In genomic region chr5:123487659-123488395, GRCm38 (mm10) we compare ENCODE assay signal across 29 mouse cellular contexts. TPM values are rescaled to one million over a fixed set of nuclear protein-coding genes. Genes with fewer than 3 reads are reported as not detected.
"Had no signal": no experiment of that assay in that cellular context is flagged by ENCODE, and none has a peak within 500 bp of the region (broad histone marks: within the 10 kb centered on the region; RNA-seq: fewer than 3 reads in every experiment).

No protein-coding gene starts in this region.

- H3K4me3 ChIP-seq: kidney, embryonic 15.5 days; limb, embryonic 10.5 days; limb, embryonic 13.5 days; liver, embryonic 12.5 days; liver, embryonic 15.5 days; megakaryocyte, embryonic 14.5 days; midbrain, embryonic 10.5 days; neural tube, embryonic 12.5 days; neural tube, embryonic 15.5 days; stomach, embryonic 15.5 days had no signal

- ATAC-seq: liver, embryonic 12.5 days had no signal

- DNase-seq: kidney, adult 11 months; kidney, adult 8-10 months; kidney, postnatal 10 days; kidney, postnatal 4 days; layer of hippocampus, adult 9-11 months; liver; lung, adult 2 months; lung, postnatal 14 days; lung, postnatal 4 days; midbrain, embryonic 14.5 days; right cerebral cortex, adult 18-20 months; right cerebral cortex, postnatal 14 days; right cerebral cortex, postnatal 4 days; thymus, postnatal 25 days had no signal

- H3K9ac ChIP-seq: kidney, embryonic 15.5 days; limb, embryonic 13.5 days; liver, embryonic 12.5 days; liver, embryonic 15.5 days; neural tube, embryonic 12.5 days; neural tube, embryonic 15.5 days; stomach, embryonic 15.5 days had no signal

- H3K27ac ChIP-seq: kidney, embryonic 15.5 days; limb, embryonic 10.5 days; limb, embryonic 13.5 days; liver, embryonic 12.5 days; liver, embryonic 15.5 days; midbrain, embryonic 10.5 days; neural tube, embryonic 12.5 days; neural tube, embryonic 15.5 days; stomach, embryonic 15.5 days had no signal

- H3K9me3 ChIP-seq: kidney, embryonic 15.5 days; limb, embryonic 10.5 days; limb, embryonic 13.5 days; liver, embryonic 12.5 days; liver, embryonic 15.5 days; megakaryocyte, embryonic 14.5 days; midbrain, embryonic 10.5 days; neural tube, embryonic 12.5 days; neural tube, embryonic 15.5 days; stomach, embryonic 15.5 days had no signal

- H3K4me1 ChIP-seq: liver, embryonic 15.5 days had no signal

- H3K27me3 ChIP-seq: limb, embryonic 13.5 days; neural tube, embryonic 12.5 days; stomach, embryonic 15.5 days had no signal

- H3K36me3 ChIP-seq: kidney, embryonic 15.5 days; limb, embryonic 10.5 days; limb, embryonic 13.5 days; liver, embryonic 12.5 days; liver, embryonic 15.5 days; midbrain, embryonic 10.5 days; neural tube, embryonic 12.5 days; neural tube, embryonic 15.5 days; stomach, embryonic 15.5 days had no signal

RNA-seq across cellular contexts. Expression of gene Lrrc43, which starts 1.3 kb away (rescaled TPM):
- polyA plus RNA-seq: kidney, embryonic 15.5 days; limb, embryonic 10.5 days; limb, embryonic 13.5 days; liver, embryonic 12.5 days; liver, embryonic 15.5 days; midbrain, embryonic 10.5 days; neural tube, embryonic 12.5 days had no signal

RNA-seq across cellular contexts. Expression of gene Il31, which starts 1.5 kb away (rescaled TPM):
- total RNA-seq: layer of hippocampus, adult 18-20 months; layer of hippocampus, postnatal 25 days; left cerebral cortex, adult 18-20 months; left cerebral cortex, postnatal 25 days had no signal
- polyA plus RNA-seq: kidney, embryonic 15.5 days; limb, embryonic 10.5 days; limb, embryonic 13.5 days; liver, embryonic 12.5 days; lung, adult 2 months; lung, embryonic 16.5 days; midbrain, embryonic 10.5 days; midbrain, embryonic 14.5 days; neural tube, embryonic 12.5 days; neural tube, embryonic 15.5 days; stomach, embryonic 15.5 days had no signal

RNA-seq across cellular contexts. Expression of gene B3gnt4, which starts 22.4 kb away (rescaled TPM):
- polyA plus RNA-seq: liver, embryonic 12.5 days; liver, embryonic 15.5 days had no signal

RNA-seq across cellular contexts. Expression of gene Gm49027, which starts 37.5 kb away (rescaled TPM):
- polyA plus RNA-seq: limb, embryonic 10.5 days; limb, embryonic 13.5 days; midbrain, embryonic 10.5 days had no signal
